Mouse (Mus musculus) CH12.LX (cell line): ENCODE results near the gene Cyp2w1. TPM values are rescaled to one million over a fixed set of nuclear protein-coding genes. Genes with fewer than 3 reads are reported as not detected.

Source experiments
- DNase-seq: peaks from one replicate; pipeline ENCODE4 v3.0.0-alpha.2; 2013; ENCODE audit errors: extremely low read depth
- H3K27ac ChIP-seq: 2 replicates; pipeline ENCODE4 v1.5.1; 2012; ENCODE audit warnings: low read depth, mild to moderate bottlenecking, control low read depth, moderate library complexity; ENCODE audit not compliant: insufficient read depth
- H3K27me3 ChIP-seq: replicated peaks from 2 replicates; pipeline ENCODE3; 2012; ENCODE audit warnings: inconsistent platforms
- H3K36me3 ChIP-seq, 2 experiments: replicated peaks in 1 of 2; 2 replicates each; pipeline versions ENCODE3 to v1.6.1; 2012; ENCODE audit warnings: inconsistent platforms in 1 of 2, low read length in 1 of 2, mild to moderate bottlenecking in 1 of 2, mixed read lengths in 1 of 2, moderate library complexity in 1 of 2; ENCODE audit not compliant: control insufficient read depth in 1 of 2, insufficient read depth in 1 of 2
- H3K4me1 ChIP-seq, 2 experiments: 2 replicates each; pipeline ENCODE4 v1.6.1; 2012; ENCODE audit warnings: inconsistent platforms in 1 of 2, moderate library complexity in 1 of 2; ENCODE audit not compliant: insufficient read depth in 2 of 2, control insufficient read depth in 1 of 2
- H3K4me2 ChIP-seq: 2 replicates; pipeline ENCODE4 v1.6.1; 2012; ENCODE audit warnings: low read depth, mild to moderate bottlenecking, control low read depth; ENCODE audit not compliant: poor library complexity, insufficient read depth, severe bottlenecking
- H3K4me3 ChIP-seq, 3 experiments: fragments of 150-350 bp in 1 of 3; sonication (generic) in 1 of 3; replicated peaks in 1 of 3; 2 replicates each; pipeline versions ENCODE3 to v1.5.1; 2011 to 2012; ENCODE audit warnings: low read depth in 2 of 3, low read length in 2 of 3, mild to moderate bottlenecking in 2 of 3, moderate library complexity in 2 of 3, control low read depth in 1 of 3, improper control_type of control experiment in 1 of 3, inconsistent platforms in 1 of 3, mixed read lengths in 1 of 3; ENCODE audit not compliant: poor library complexity in 1 of 3
- H3K79me2 ChIP-seq: replicated peaks from 2 replicates; pipeline ENCODE4 v1.6.1; 2012; ENCODE audit warnings: mild to moderate bottlenecking, moderate library complexity; ENCODE audit not compliant: control insufficient read depth, poor library complexity, insufficient read depth, severe bottlenecking; ENCODE audit errors: extremely low read depth
- H3K9ac ChIP-seq: 2 replicates; pipeline ENCODE4 v1.6.1; 2012; ENCODE audit warnings: low read depth, mild to moderate bottlenecking, control low read depth, moderate library complexity; ENCODE audit not compliant: insufficient read depth
- H3K9me3 ChIP-seq: replicated peaks from 2 replicates; pipeline ENCODE3; 2012; ENCODE audit warnings: low read length, inconsistent platforms, mixed read lengths
- BHLHE40 ChIP-seq: IDR thresholded peaks from 2 replicates; pipeline ENCODE4 v1.6.1; 2011; ENCODE audit warnings: mild to moderate bottlenecking, low read depth, low read length, improper control_type of control experiment
- CTCF ChIP-seq, 2 experiments: IDR thresholded peaks in 1 of 2; conservative IDR thresholded peaks in 1 of 2; 2 replicates each; pipeline ENCODE4 v1.5.1; 2011 to 2012; ENCODE audit warnings: low read depth in 2 of 2, low read length in 2 of 2, improper control_type of control experiment in 1 of 2, inconsistent platforms in 1 of 2, mild to moderate bottlenecking in 1 of 2, moderate library complexity in 1 of 2
- ETS1 ChIP-seq: conservative IDR thresholded peaks from 2 replicates; pipeline ENCODE4 v1.6.1; 2012; ENCODE audit warnings: low read depth, mild to moderate bottlenecking, inconsistent platforms, low read length, improper control_type of control experiment, moderate library complexity
- GABPA ChIP-seq: IDR thresholded peaks from 2 replicates; pipeline ENCODE4 v1.6.1; 2012; ENCODE audit warnings: low read depth, low read length, improper control_type of control experiment, inconsistent platforms; ENCODE audit not compliant: insufficient replicate concordance
- HCFC1 ChIP-seq: IDR thresholded peaks from 2 replicates; pipeline ENCODE4 v1.6.1; 2012; ENCODE audit warnings: low read depth, mild to moderate bottlenecking, inconsistent platforms, low read length, improper control_type of control experiment
- KAT2A ChIP-seq: IDR thresholded peaks from 2 replicates; pipeline ENCODE4 v1.6.1; 2012; ENCODE audit warnings: low read length, improper control_type of control experiment, inconsistent platforms; ENCODE audit not compliant: insufficient replicate concordance
- MAFK ChIP-seq: IDR thresholded peaks from 2 replicates; pipeline ENCODE4 v1.6.1; 2011; ENCODE audit warnings: low read length, improper control_type of control experiment; ENCODE audit not compliant: insufficient replicate concordance
- MAZ ChIP-seq: IDR thresholded peaks from 2 replicates; pipeline ENCODE4 v1.6.1; 2012; ENCODE audit warnings: low read depth, mild to moderate bottlenecking, inconsistent platforms, low read length, improper control_type of control experiment, moderate library complexity
- MYC ChIP-seq: IDR thresholded peaks from 2 replicates; pipeline ENCODE4 v1.6.1; 2011; ENCODE audit warnings: low read depth, mild to moderate bottlenecking, improper control_type of control experiment, low read length
- NELFE ChIP-seq: IDR thresholded peaks from 2 replicates; pipeline ENCODE4 v1.6.1; 2011; ENCODE audit warnings: low read depth, low read length, improper control_type of control experiment
- POLR2A ChIP-seq: IDR thresholded peaks from 2 replicates; pipeline ENCODE4 v1.6.1; 2011; ENCODE audit warnings: low read depth, mild to moderate bottlenecking, improper control_type of control experiment, low read length
- POLR2AphosphoS2 ChIP-seq: IDR thresholded peaks from 2 replicates; pipeline ENCODE4 v1.6.1; 2011; ENCODE audit warnings: low read depth, low read length, improper control_type of control experiment
- RAD21 ChIP-seq: IDR thresholded peaks from 2 replicates; pipeline ENCODE4 v1.6.1; 2011; ENCODE audit warnings: low read depth, mild to moderate bottlenecking, low read length, improper control_type of control experiment, moderate library complexity
- SIN3A ChIP-seq: IDR thresholded peaks from 2 replicates; pipeline ENCODE4 v1.6.1; 2012; ENCODE audit warnings: low read length, improper control_type of control experiment, inconsistent platforms
- SMC3 ChIP-seq: IDR thresholded peaks from 2 replicates; pipeline ENCODE4 v1.6.1; 2011; ENCODE audit warnings: low read depth, low read length, improper control_type of control experiment
- TBP ChIP-seq: conservative IDR thresholded peaks from 2 replicates; pipeline ENCODE4 v1.6.1; 2011; ENCODE audit warnings: low read depth, low read length, improper control_type of control experiment
- UBTF ChIP-seq: IDR thresholded peaks from 2 replicates; pipeline ENCODE4 v1.6.1; 2012; ENCODE audit warnings: low read depth, mild to moderate bottlenecking, inconsistent platforms, low read length, improper control_type of control experiment, moderate library complexity
- USF1 ChIP-seq: IDR thresholded peaks from 2 replicates; pipeline ENCODE4 v1.6.1; 2014; ENCODE audit warnings: low read depth, mild to moderate bottlenecking, inconsistent platforms, low read length, improper control_type of control experiment
- USF2 ChIP-seq: conservative IDR thresholded peaks from 2 replicates; pipeline ENCODE4 v1.6.1; 2011; ENCODE audit warnings: low read depth, low read length, improper control_type of control experiment
- dilution Hi-C: fragments of 300-500 bp; cut with MboI; formaldehyde crosslinking; loops from 2 replicates; pipeline ENCODE4 v1.14.3; 2020; ENCODE audit warnings: low sequenced_read_pairs; ENCODE audit not compliant: extremely low pct_unique_long_range_greater_than_20kb, extremely low pct_ligation_motif_present
- in situ Hi-C: fragments of 300-500 bp; cut with MboI; formaldehyde crosslinking; loops from 3 replicates; pipeline ENCODE4 v1.14.3; 2019; ENCODE audit warnings: low sequenced_read_pairs, low pct_ligation_motif_present, low pct_unique_long_range_greater_than_20kb, mixed read lengths
- polyA plus RNA-seq: library from polyadenylated mRNA; unstranded; fragments of >175 nt; gene quantifications from 2 replicates; pipeline ENCODE4 v1.2.1, GENCODE M21; 2012; ENCODE audit warnings: low read depth; ENCODE audit not compliant: insufficient read length
- total RNA-seq, 2 experiments: library from RNA; depleted of rRNA; stranded (reverse); fragments of 300-350 nt in 1 of 2; fragments of >200 nt in 1 of 2; gene quantifications; 2 replicates each; pipeline ENCODE4 v1.2.3; 2012 to 2014

Gene Cyp2w1
- total and polyA plus RNA-seq, 3 experiments, result not detected

DNA sequence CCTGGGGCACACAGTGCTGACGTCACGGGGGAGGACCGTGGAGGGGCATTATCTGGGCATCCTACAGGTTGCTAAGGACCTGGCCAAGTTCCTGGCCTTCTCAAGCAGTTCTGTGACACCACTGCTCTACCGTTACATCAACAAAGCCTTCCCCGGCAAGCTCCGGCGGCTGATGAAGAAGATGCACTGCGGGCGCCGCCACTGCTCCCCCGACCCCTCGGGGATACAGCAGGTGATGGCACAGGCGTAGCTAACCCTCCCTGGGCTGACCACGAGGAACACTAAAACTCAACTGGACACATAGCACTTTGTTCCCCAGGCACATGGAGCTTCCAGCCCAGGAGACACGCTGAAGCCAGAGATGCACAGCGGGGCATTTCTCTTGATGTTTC is 40.8 kb downstream of the Cyp2w1 start:
- Histone ChIP-seq H3K4me1 (peaks cover 16 to 59% of the 10 kb centered on the region in 2 experiments), H3K9me3 (no peaks in the 10 kb centered on the region), H3K27ac (no peak overlapping the region), H3K36me3 (peaks cover 0 to 41% of the 10 kb centered on the region in 2 experiments), H3K4me2 (no peak overlapping the region), H3K79me2 (no peaks in the 10 kb centered on the region), H3K9ac (no peak overlapping the region), H3K4me3 (no peak overlapping the region), H3K27me3 (no peaks in the 10 kb centered on the region)
- dilution Hi-C loops, result no loop called here
- in situ Hi-C loops, result no loop called here
- TF ChIP-seq SMC3 (no peak), ETS1 (no peak), KAT2A (no peak), CTCF (conservative IDR thresholded peaks at IDR 0.05 in 1 of 2, IDR thresholded peaks at IDR 0.05 in 1 of 2; ENCODE audit: low read depth in 2 of 2, low read length in 2 of 2) (no peak), USF1 (no peak), NELFE (no peak), UBTF (no peak), USF2 (no peak), BHLHE40 (no peak), SIN3A (no peak), MAFK (no peak), POLR2AphosphoS2 (no peak), GABPA (no peak), HCFC1 (no peak), RAD21 (no peak), TBP (no peak), POLR2A (no peak), MYC (no peak)
- no peak for DNase-seq

DNA sequence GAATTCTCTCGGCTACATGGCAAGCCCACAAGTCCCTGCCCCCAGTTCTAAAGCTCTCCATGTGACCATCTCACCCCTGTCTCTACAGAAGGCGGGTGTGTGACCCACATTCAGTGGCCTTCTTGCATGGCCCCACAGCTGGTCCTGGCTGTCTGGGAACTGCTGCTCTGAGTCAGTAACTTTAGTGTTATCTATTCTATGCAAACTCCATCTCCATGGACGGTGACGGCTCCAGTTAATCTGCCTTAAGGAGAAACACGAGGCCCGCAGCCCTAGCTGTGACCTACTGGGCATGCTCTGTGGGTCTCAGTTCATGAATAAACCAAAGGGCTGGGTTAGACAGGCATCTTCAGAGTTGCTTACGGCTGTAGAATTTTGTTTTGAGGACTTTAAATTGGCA is 42.0 kb downstream of the Cyp2w1 start:
- no peak overlapping the region for H3K9ac ChIP-seq
- H3K4me1 ChIP-seq, result peaks cover 17 to 54% of the 10 kb centered on the region in 2 experiments
- H3K27ac ChIP-seq, result no peak overlapping the region
- no peaks in the 10 kb centered on the region for H3K9me3 ChIP-seq
- no peak for DNase-seq
- peaks cover 0 to 39% of the 10 kb centered on the region in 2 experiments for H3K36me3 ChIP-seq
- TF ChIP-seq NELFE, result no peak
- no peak for TF ChIP-seq MAZ
- no peaks in the 10 kb centered on the region for H3K27me3 ChIP-seq
- dilution Hi-C loops (no loop called here), in situ Hi-C loops (no loop called here)
- no peak overlapping the region for H3K4me2 ChIP-seq
- no peaks in the 10 kb centered on the region for H3K79me2 ChIP-seq
- no peak overlapping the region for H3K4me3 ChIP-seq
